Mouse (Mus musculus): ENCODE measurements around the gene Snrpc. TPM values are rescaled to one million over a fixed set of nuclear protein-coding genes. Genes with fewer than 3 reads are reported as not detected.

The Snrpc gene
- polyA plus RNA-seq, 1 experiment from 2014 or later = 226 TPM

GRCm38 (mm10) chr17:27810569-27811331 lies 27.2 kb upstream of the Snrpc start:
- H3K9me3 ChIP-seq (replicated peaks; ENCODE audit: control insufficient read depth, low read length) = no peaks in the 10 kb centered on the region
- 76% methylated on average over 16 of the region's 16 CpGs for WGBS (ENCODE audit: insufficient replicate concordance)
- no peak overlapping the region for H3K4me2 ChIP-seq
- H3K4me1 ChIP-seq (ENCODE audit: control insufficient read depth, insufficient read depth, low read length) = peaks cover 32% of the 10 kb centered on the region
- no peak for ATAC-seq (replicated peaks; ENCODE audit: insufficient number of reproducible peaks, low FRiP score, low TSS enrichment)
- no peak overlapping the region for H3K4me3 ChIP-seq (ENCODE audit: low read depth, low read length)
- H3K9ac ChIP-seq (ENCODE audit: low read depth, low read length) = no peak overlapping the region
- H3K36me3 ChIP-seq (ENCODE audit: control insufficient read depth, insufficient read depth, low read length) = no peaks in the 10 kb centered on the region
- H3K27me3 ChIP-seq (ENCODE audit: control insufficient read depth, insufficient read depth, low read length) = no peaks in the 10 kb centered on the region
- H3K27ac ChIP-seq (ENCODE audit: low read depth, low read length) = peak overlapping the region; percentile 43; the same call in 1 of the 2 replicates

GRCm38 (mm10) chr17:27811980-27812379 lies 26.0 kb upstream of the Snrpc start:
- no peak overlapping the region for H3K27ac ChIP-seq (ENCODE audit: low read depth, low read length)
- ATAC-seq (replicated peaks; ENCODE audit: insufficient number of reproducible peaks, low FRiP score, low TSS enrichment) = no peak
- 62% methylated on average over 3 of the region's 3 CpGs for WGBS (ENCODE audit: insufficient replicate concordance)

GRCm38 (mm10) chr17:27814606-27815005 lies 23.3 kb upstream of the Snrpc start:
- Histone ChIP-seq H3K9me3 (replicated peaks; ENCODE audit: control insufficient read depth, low read length) (no peaks in the 10 kb centered on the region), H3K4me2 (no peak overlapping the region), H3K27ac (ENCODE audit: low read depth, low read length) (no peak overlapping the region), H3K27me3 (ENCODE audit: control insufficient read depth, insufficient read depth, low read length) (no peaks in the 10 kb centered on the region), H3K4me3 (ENCODE audit: low read depth, low read length) (no peak overlapping the region), H3K4me1 (ENCODE audit: control insufficient read depth, insufficient read depth, low read length) (peaks cover 31% of the 10 kb centered on the region), H3K9ac (ENCODE audit: low read depth, low read length) (no peak overlapping the region), H3K36me3 (ENCODE audit: control insufficient read depth, insufficient read depth, low read length) (no peaks in the 10 kb centered on the region)
- no peak for ATAC-seq (replicated peaks; ENCODE audit: insufficient number of reproducible peaks, low FRiP score, low TSS enrichment)

More at GRCm38 (mm10) chr17:27811980-27812379, 26.0 kb upstream of the Snrpc start:
- peaks cover 23% of the 10 kb centered on the region for H3K4me1 ChIP-seq (ENCODE audit: control insufficient read depth, insufficient read depth, low read length)
- no peak overlapping the region for H3K4me2 ChIP-seq
- H3K9ac ChIP-seq (ENCODE audit: low read depth, low read length) = no peak overlapping the region
- no peaks in the 10 kb centered on the region for H3K36me3 ChIP-seq (ENCODE audit: control insufficient read depth, insufficient read depth, low read length)
- no peaks in the 10 kb centered on the region for H3K9me3 ChIP-seq (replicated peaks; ENCODE audit: control insufficient read depth, low read length)
- no peaks in the 10 kb centered on the region for H3K27me3 ChIP-seq (ENCODE audit: control insufficient read depth, insufficient read depth, low read length)
- H3K4me3 ChIP-seq (ENCODE audit: low read depth, low read length) = no peak overlapping the region

GRCm38 (mm10) chr17:27819011-27819410 lies 18.9 kb upstream of the Snrpc start:
- no peaks in the 10 kb centered on the region for H3K36me3 ChIP-seq (ENCODE audit: control insufficient read depth, insufficient read depth, low read length)
- 16% methylated on average over 7 of the region's 7 CpGs for WGBS (ENCODE audit: insufficient replicate concordance)
- no peak for ATAC-seq (replicated peaks; ENCODE audit: insufficient number of reproducible peaks, low FRiP score, low TSS enrichment)
- H3K9ac ChIP-seq (ENCODE audit: low read depth, low read length) = peak overlapping the region; percentile 96
- H3K9me3 ChIP-seq (replicated peaks; ENCODE audit: control insufficient read depth, low read length) = no peaks in the 10 kb centered on the region
- H3K27ac ChIP-seq (ENCODE audit: low read depth, low read length) = peak overlapping the region; percentile 79
- H3K4me1 ChIP-seq (ENCODE audit: control insufficient read depth, insufficient read depth, low read length) = peaks cover 19% of the 10 kb centered on the region
- H3K4me2 ChIP-seq = peak overlapping the region; percentile 98
- no peaks in the 10 kb centered on the region for H3K27me3 ChIP-seq (ENCODE audit: control insufficient read depth, insufficient read depth, low read length)
- peak overlapping the region; percentile 95 for H3K4me3 ChIP-seq (ENCODE audit: low read depth, low read length)

- Histone ChIP-seq H3K27me3 (ENCODE audit: control insufficient read depth, insufficient read depth, low read length) (no peaks in the 10 kb centered on the region), H3K4me3 (ENCODE audit: low read depth, low read length) (peak overlapping the region; percentile 95), H3K27ac (ENCODE audit: low read depth, low read length) (peak overlapping the region; percentile 79), H3K9me3 (replicated peaks; ENCODE audit: control insufficient read depth, low read length) (no peaks in the 10 kb centered on the region), H3K4me2 (peak overlapping the region; percentile 98), H3K9ac (ENCODE audit: low read depth, low read length) (peak overlapping the region; percentile 96), H3K4me1 (ENCODE audit: control insufficient read depth, insufficient read depth, low read length) (peaks cover 19% of the 10 kb centered on the region), H3K36me3 (ENCODE audit: control insufficient read depth, insufficient read depth, low read length) (no peaks in the 10 kb centered on the region)
- WGBS (ENCODE audit: insufficient replicate concordance) = under 1% methylated on average over 20 of the region's 20 CpGs
- ATAC-seq (replicated peaks; ENCODE audit: insufficient number of reproducible peaks, low FRiP score, low TSS enrichment) = no peak
Observed at GRCm38 (mm10) chr17:27819521-27819970, 18.4 kb upstream of the Snrpc start.

- H3K9ac ChIP-seq (ENCODE audit: low read depth, low read length) = peak overlapping the region; percentile 96
- H3K27me3 ChIP-seq (ENCODE audit: control insufficient read depth, insufficient read depth, low read length) = no peaks in the 10 kb centered on the region
- H3K27ac ChIP-seq (ENCODE audit: low read depth, low read length) = peak overlapping the region; percentile 79
- H3K4me1 ChIP-seq (ENCODE audit: control insufficient read depth, insufficient read depth, low read length) = peaks cover 19% of the 10 kb centered on the region
- ATAC-seq (replicated peaks; ENCODE audit: insufficient number of reproducible peaks, low FRiP score, low TSS enrichment) = peak; percentile 70
- WGBS (ENCODE audit: insufficient replicate concordance) = under 1% methylated on average over 30 of the region's 62 CpGs
- H3K9me3 ChIP-seq (replicated peaks; ENCODE audit: control insufficient read depth, low read length) = no peaks in the 10 kb centered on the region
- H3K36me3 ChIP-seq (ENCODE audit: control insufficient read depth, insufficient read depth, low read length) = no peaks in the 10 kb centered on the region
- H3K4me3 ChIP-seq (ENCODE audit: low read depth, low read length) = peak overlapping the region; percentile 95
- H3K4me2 ChIP-seq = peak overlapping the region; percentile 98
Observed at GRCm38 (mm10) chr17:27819971-27820567, 17.9 kb upstream of the Snrpc start.

GRCm38 (mm10) chr17:27820568-27821406 lies 17.2 kb upstream of the Snrpc start, which contains the start of gene D17Wsu92e:
D17Wsu92e (minus strand) TSS chr17:27820648.
- peak within 1 kb of the TSS; percentile 98 for H3K4me2 ChIP-seq
- peak within 1 kb of the TSS; percentile 95 for H3K4me3 ChIP-seq (ENCODE audit: low read depth, low read length)
- peak within 1 kb of the TSS; percentile 96 for H3K9ac ChIP-seq (ENCODE audit: low read depth, low read length)
- WGBS (ENCODE audit: insufficient replicate concordance) = 3% methylated on average over 37 of the region's 56 CpGs
- peak; percentile 93 for ATAC-seq (replicated peaks; ENCODE audit: insufficient number of reproducible peaks, low FRiP score, low TSS enrichment)
- H3K4me1 ChIP-seq (ENCODE audit: control insufficient read depth, insufficient read depth, low read length) = peaks cover 19% of the 10 kb centered on the region
- H3K36me3 ChIP-seq (ENCODE audit: control insufficient read depth, insufficient read depth, low read length) = no peaks in the 10 kb centered on the region
- no peaks in the 10 kb centered on the region for H3K27me3 ChIP-seq (ENCODE audit: control insufficient read depth, insufficient read depth, low read length)
- no peaks in the 10 kb centered on the region for H3K9me3 ChIP-seq (replicated peaks; ENCODE audit: control insufficient read depth, low read length)
- H3K27ac ChIP-seq (ENCODE audit: low read depth, low read length) = peak within 1 kb of the TSS; percentile 79
